Mouse (Mus musculus) midbrain, embryonic 10.5 days (tissue): Measurements from ENCODE around the gene 1810055G02Rik. TPM values are rescaled to one million over a fixed set of nuclear protein-coding genes. Genes with fewer than 3 reads are reported as not detected.
A peak's percentile ranks its signal among the peaks of the same experiment; 100 is the strongest.

Experiments
- DNase-seq: peaks from one replicate; pipeline ENCODE4 v3.0.0-alpha.2; 2017; ENCODE audit warnings: low spot score
- H3K27ac ChIP-seq: fragments of 300-500 bp; sonication (generic); replicated peaks from 2 replicates; pipeline ENCODE4 v1.5.1; 2016; ENCODE audit warnings: mild to moderate bottlenecking
- H3K27me3 ChIP-seq: fragments of 300-500 bp; sonication (generic); 2 replicates; pipeline ENCODE4 v1.6.1; 2016; ENCODE audit warnings: low read depth, mild to moderate bottlenecking; ENCODE audit not compliant: poor library complexity, severe bottlenecking
- H3K36me3 ChIP-seq: fragments of 300-500 bp; sonication (generic); 2 replicates; pipeline ENCODE4 v1.6.1; 2016; ENCODE audit warnings: mild to moderate bottlenecking, moderate library complexity
- H3K4me1 ChIP-seq: fragments of 300-500 bp; sonication (generic); 2 replicates; pipeline ENCODE4 v1.6.1; 2016
- H3K4me3 ChIP-seq: fragments of 300-500 bp; sonication (generic); 2 replicates; pipeline ENCODE4 v1.5.1; 2016; ENCODE audit warnings: mild to moderate bottlenecking, moderate library complexity
- H3K9me3 ChIP-seq: fragments of 300-500 bp; sonication (generic); replicated peaks from 2 replicates; pipeline ENCODE4 v1.6.1; 2016; ENCODE audit warnings: mild to moderate bottlenecking
- WGBS: fragments of 180-500 bp; shearing (Covaris S2); methylation state at CpG from one replicate; pipeline ENCODE4 v1.1.7; 2016; 5-methylcytosine and 5-hydroxymethylcytosine counted together
- polyA plus RNA-seq: library from polyadenylated mRNA; unstranded; fragments of >200 nt; fragmentation: Nextera tagmentation; extraction: Ambion mirVana; gene quantifications from 2 replicates; pipeline ENCODE4 v1.2.1, GENCODE M21; 2016

The 1810055G02Rik gene
- polyA plus RNA-seq, 1 experiment from 2014 or later: 47.1 TPM

DNA sequence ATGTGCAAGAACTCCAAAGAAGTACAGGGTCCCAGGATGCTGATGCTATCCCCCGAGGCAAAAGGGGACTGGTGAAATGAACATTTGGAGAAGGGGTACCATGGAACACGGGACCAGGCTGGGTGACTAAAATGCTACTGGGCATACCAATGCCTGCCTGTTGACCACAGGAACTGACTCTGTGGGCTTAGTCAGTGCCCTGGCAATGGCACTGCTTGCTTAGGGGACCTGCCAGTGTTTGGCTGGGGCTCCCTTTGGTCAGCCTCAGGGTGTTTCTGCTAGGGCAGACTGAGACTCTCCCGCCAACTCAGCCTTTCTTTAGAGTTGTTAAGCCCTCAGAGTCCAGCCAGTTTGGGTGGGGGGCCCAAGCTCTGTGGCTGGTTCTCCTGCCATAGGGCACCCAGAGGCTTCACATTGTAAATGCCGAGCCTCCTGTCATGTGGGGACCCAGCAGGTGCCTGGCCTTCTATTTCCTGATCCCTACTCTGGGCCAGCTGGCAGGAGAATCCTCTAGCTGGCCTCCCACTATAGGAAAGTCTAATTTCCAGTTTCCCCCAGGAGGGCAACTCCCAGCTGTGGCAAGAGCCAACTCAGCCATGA is 57.2 kb downstream of the 1810055G02Rik start:
- DNase-seq: no peak
- peaks cover 25% of the 10 kb centered on the region for H3K4me1 ChIP-seq
- peaks cover 6% of the 10 kb centered on the region; the same call in 1 of the 2 replicates for H3K27me3 ChIP-seq
- no peak overlapping the region for H3K27ac ChIP-seq
- H3K9me3 ChIP-seq: no peaks in the 10 kb centered on the region
- peaks cover 8% of the 10 kb centered on the region for H3K36me3 ChIP-seq
- 74% methylated on average over 4 of the region's 4 CpGs for WGBS
- H3K4me3 ChIP-seq: no peak overlapping the region

DNA sequence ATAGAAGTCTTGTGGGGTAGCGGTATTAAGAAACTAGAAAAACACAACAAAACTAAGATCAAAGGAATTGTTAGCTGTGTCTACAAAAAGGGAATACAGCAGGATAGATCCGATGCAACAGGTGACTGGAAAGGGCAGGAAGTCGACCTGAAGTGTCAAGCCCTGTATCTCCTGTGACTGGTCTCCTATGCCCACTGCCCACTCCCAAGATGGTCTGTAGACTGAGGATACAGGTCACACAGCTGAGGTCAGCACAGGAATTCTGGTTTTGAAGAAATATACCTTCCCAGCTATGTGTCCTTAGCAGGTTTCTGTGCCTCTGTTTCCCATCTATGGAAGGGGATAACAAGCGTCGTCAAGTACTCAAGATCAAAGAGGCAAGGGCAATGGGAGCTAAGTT is 58.3 kb downstream of the 1810055G02Rik start:
- no peak for DNase-seq
- H3K27ac ChIP-seq: no peak overlapping the region
- peaks cover 25% of the 10 kb centered on the region for H3K4me1 ChIP-seq
- H3K9me3 ChIP-seq: no peaks in the 10 kb centered on the region
- WGBS: 93% methylated on average over 5 of the region's 5 CpGs
- peak overlapping the region; percentile 88; the same call in 1 of the 2 replicates for H3K4me3 ChIP-seq
- H3K27me3 ChIP-seq: peaks cover 6% of the 10 kb centered on the region; the same call in 1 of the 2 replicates
- H3K36me3 ChIP-seq: peaks cover 15% of the 10 kb centered on the region

DNA sequence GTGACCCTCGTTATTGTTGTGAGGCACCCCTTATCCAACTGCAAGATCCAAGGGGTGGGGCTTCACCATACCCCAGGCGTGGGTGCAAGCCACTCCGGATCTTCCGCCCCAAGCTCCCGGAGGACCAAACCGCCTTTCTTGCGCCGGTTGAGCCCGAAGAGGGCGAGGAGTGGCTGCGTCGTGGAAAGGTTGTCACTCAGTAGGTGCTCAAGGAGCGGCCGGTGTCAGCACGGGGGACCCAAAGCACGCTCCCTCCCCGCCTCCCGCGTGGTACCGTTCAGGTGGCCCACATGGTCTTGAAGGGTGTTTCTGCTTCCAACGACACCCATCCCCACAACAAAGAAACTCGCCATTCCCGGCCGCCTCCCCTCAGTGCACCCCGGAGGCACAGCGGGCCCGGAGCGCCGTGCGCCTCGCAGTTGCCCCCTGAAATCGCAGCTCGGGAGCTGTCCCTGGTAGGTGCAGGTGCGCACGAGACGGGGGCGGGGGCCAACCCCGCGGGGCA is 59.2 kb downstream of the 1810055G02Rik start, which contains the start of gene Kmt5b:
Gene Kmt5b (plus strand): TSS at position 146 of the 505 bp plus-strand sequence.
- DNase-seq: no peak
- Histone ChIP-seq H3K4me3 (peak within 1 kb of the TSS; percentile 88), H3K27ac (peak within 1 kb of the TSS; percentile 100), H3K36me3 (peaks cover 15% of the 10 kb centered on the region), H3K27me3 (peaks cover 6% of the 10 kb centered on the region; the same call in 1 of the 2 replicates), H3K4me1 (peaks cover 25% of the 10 kb centered on the region), H3K9me3 (no peaks in the 10 kb centered on the region)
- WGBS: under 1% methylated on average over 39 of the region's 39 CpGs

Other genes starting within 250 kb of the 1810055G02Rik start
- 71.3 and 79.7 TPM in 2 replicates for gene Ppp6r3, start 132.5 kb upstream of the 1810055G02Rik start, polyA plus RNA-seq
- gene Lrp5, start 21.7 kb upstream of the 1810055G02Rik start, polyA plus RNA-seq: 2.3 and 2.5 TPM in 2 replicates
- gene Kmt5b, start 59.1 kb downstream of the 1810055G02Rik start, polyA plus RNA-seq: 29.7 and 38.3 TPM in 2 replicates
- 58.6 and 59.1 TPM in 2 replicates for gene Chka, start 143.5 kb downstream of the 1810055G02Rik start, polyA plus RNA-seq
- 17.0 and 17.6 TPM in 2 replicates for gene Tcirg1, start 198.8 kb downstream of the 1810055G02Rik start, polyA plus RNA-seq
- gene Ndufs8, start 204.5 kb downstream of the 1810055G02Rik start, polyA plus RNA-seq: 251 and 262 TPM in 2 replicates
- gene Aldh3b1, start 221.5 kb downstream of the 1810055G02Rik start, polyA plus RNA-seq: 0.73 TPM in 2 replicates
- 5.1 and 8.0 TPM in 2 replicates for gene Unc93b1, start 226.9 kb downstream of the 1810055G02Rik start, polyA plus RNA-seq